ENCODE assay signal across 26 mouse cellular contexts in the genomic region with DNA sequence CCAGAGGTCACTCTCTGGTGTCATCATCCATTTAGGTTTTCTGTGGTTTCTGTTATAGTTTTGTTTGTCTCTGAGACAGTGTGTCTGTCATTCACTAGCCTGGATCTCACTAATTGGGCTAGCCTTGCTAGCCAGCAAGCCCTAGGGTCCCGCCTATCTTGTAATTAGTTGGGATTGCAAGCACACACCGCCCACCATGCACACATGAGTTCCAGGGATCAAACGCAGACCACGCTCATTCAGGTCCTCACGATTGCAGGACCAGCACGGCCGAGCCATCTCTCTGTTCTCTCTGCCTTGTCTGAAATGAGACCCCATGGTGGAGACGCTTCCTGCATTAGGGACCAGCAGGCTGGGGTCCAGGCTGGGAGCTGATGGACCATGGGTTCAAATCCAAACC.
"Had no signal": no experiment of that assay in that cellular context is flagged by ENCODE, and none has a peak within 500 bp of the region (broad histone marks: within the 10 kb centered on the region; RNA-seq: fewer than 3 reads in every experiment).

No protein-coding gene starts in this region.

- H3K9me3 ChIP-seq: heart, embryonic 10.5 days; hindbrain, embryonic 12.5 days; intestine, embryonic 15.5 days; limb, embryonic 15.5 days had no signal

- H3K4me1 ChIP-seq: heart, embryonic 10.5 days; heart, embryonic 12.5 days; hindbrain, embryonic 10.5 days; hindbrain, embryonic 12.5 days; intestine, embryonic 15.5 days; limb, embryonic 13.5 days; limb, embryonic 15.5 days; liver, embryonic 12.5 days had no signal

- H3K27me3 ChIP-seq: heart, embryonic 12.5 days; hindbrain, embryonic 12.5 days; intestine, embryonic 15.5 days; limb, embryonic 13.5 days; limb, embryonic 15.5 days; liver, embryonic 12.5 days had no signal

- DNase-seq: gastrocnemius, adult 2 months; gastrocnemius, postnatal 10 days; gastrocnemius, postnatal 25 days; heart, adult 18-20 months; heart, postnatal 10 days; heart, postnatal 4 days; kidney, adult 18-20 months; kidney, adult 8-10 months; kidney, postnatal 10 days; kidney, postnatal 25 days; kidney, postnatal 4 days; left cerebral cortex, postnatal 4 days had no signal

- H3K9ac ChIP-seq: heart, embryonic 12.5 days; hindbrain, embryonic 12.5 days; hindbrain, embryonic 14.5 days; intestine, embryonic 15.5 days; limb, embryonic 13.5 days; limb, embryonic 15.5 days; liver, embryonic 12.5 days; liver, embryonic 14.5 days had no signal

- ATAC-seq: hindbrain, embryonic 16.5 days; inflammation-experienced regulatory T-cells, adult 6 months; intestine, embryonic 15.5 days; intestine, postnatal 0 days; liver, embryonic 12.5 days had no signal

- H3K4me2 ChIP-seq: heart, embryonic 12.5 days; hindbrain, embryonic 12.5 days; hindbrain, embryonic 14.5 days; intestine, embryonic 15.5 days; limb, embryonic 13.5 days; limb, embryonic 15.5 days; liver, embryonic 12.5 days had no signal

- H3K4me3 ChIP-seq: gastrocnemius, adult 2 months; heart, embryonic 10.5 days; heart, embryonic 12.5 days; hindbrain, embryonic 10.5 days; hindbrain, embryonic 12.5 days; intestine, embryonic 15.5 days; layer of hippocampus, adult 2 months; limb, embryonic 13.5 days; limb, embryonic 15.5 days; liver, embryonic 12.5 days had no signal

- H3K27ac ChIP-seq: gastrocnemius, adult 2 months; heart, embryonic 10.5 days; hindbrain, embryonic 10.5 days; hindbrain, embryonic 12.5 days; hindbrain, embryonic 14.5 days; intestine, embryonic 15.5 days; layer of hippocampus, adult 2 months; limb, embryonic 13.5 days; limb, embryonic 15.5 days; liver, embryonic 12.5 days; liver, embryonic 14.5 days had no signal

- H3K36me3 ChIP-seq: heart, embryonic 10.5 days; heart, embryonic 12.5 days; hindbrain, embryonic 10.5 days; hindbrain, embryonic 12.5 days; intestine, embryonic 15.5 days; limb, embryonic 13.5 days; limb, embryonic 15.5 days; liver, embryonic 12.5 days had no signal
